Mouse (Mus musculus): ENCODE measurements around the gene Ccdc171.

DNA sequence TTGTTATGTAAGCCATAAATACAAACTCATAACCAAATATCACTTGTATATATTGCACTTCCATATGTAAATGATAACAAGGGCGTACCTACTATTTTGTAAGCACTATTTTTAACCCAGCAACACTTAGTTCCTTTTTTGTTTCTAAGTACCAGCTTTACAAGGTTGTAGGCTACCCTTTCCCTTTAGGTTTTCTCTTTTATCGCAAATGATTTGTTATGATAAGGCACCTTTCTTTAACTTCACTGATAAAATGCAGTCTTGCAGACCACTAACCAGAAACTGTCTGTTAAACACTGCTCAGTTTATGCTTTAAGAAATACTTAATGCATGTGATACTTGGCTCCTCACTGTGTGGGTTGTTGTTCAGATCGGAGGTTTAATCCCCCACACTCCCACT is 275.1 kb downstream of the Ccdc171 start:
- TF ChIP-seq CTCF (IDR thresholded peaks at IDR 0.05; ENCODE audit: low read depth, low read length), result no peak
- TF ChIP-seq POLR2A (IDR thresholded peaks at IDR 0.05; ENCODE audit: extremely low read depth, insufficient read depth, low read length), result no peak

Measured in liver, adult 2 months (tissue).